13 mouse cellular contexts compared by ENCODE assay signal in genomic region chr11:101704081-101704480, GRCm38 (mm10). TPM values are rescaled to one million over a fixed set of nuclear protein-coding genes. Genes with fewer than 3 reads are reported as not detected.
A peak's percentile ranks its signal among the peaks of the same experiment; 100 is the strongest.
DNase-seq lines count a peak whose midpoint lies in the region; ATAC-seq and TF ChIP-seq lines count a peak whose summit lies in the region.
"Had no signal": no experiment of that assay in that cellular context is flagged by ENCODE, and none has a peak within 500 bp of the region (broad histone marks: within the 10 kb centered on the region; RNA-seq: fewer than 3 reads in every experiment).

No protein-coding gene starts in this region.

- no peaks in the 10 kb centered on the region for H3K79me2 ChIP-seq in liver, adult 2 months (ENCODE audit: control insufficient read depth, insufficient read depth, low read length)

- no peak for TF ChIP-seq POLR2A in liver, adult 2 months (IDR thresholded peaks at IDR 0.05; ENCODE audit: extremely low read depth, insufficient read depth, low read length)

- no peak for ATAC-seq in hindbrain, embryonic 14.5 days (ENCODE audit: low FRiP score)
- ATAC-seq in kidney, embryonic 15.5 days (replicated peaks; ENCODE audit: low FRiP score), result no peak
- no peak for ATAC-seq in neural tube, embryonic 13.5 days (ENCODE audit: low read depth)
- no peak for ATAC-seq in megakaryocyte, adult 5-6 weeks (ENCODE audit: poor library complexity, severe bottlenecking)
- ATAC-seq: CD4-positive, CD25-positive, alpha-beta regulatory T cell, adult 4 months had no signal

- no peaks in the 10 kb centered on the region for H3K9me3 ChIP-seq in hindbrain, embryonic 14.5 days (ENCODE audit: control insufficient read depth, low read length)
- H3K9me3 ChIP-seq in kidney, embryonic 15.5 days (replicated peaks), result no peaks in the 10 kb centered on the region
- H3K9me3 ChIP-seq in neural tube, embryonic 13.5 days, result no peaks in the 10 kb centered on the region
- H3K9me3 ChIP-seq: heart, embryonic 15.5 days; neural tube, embryonic 12.5 days had no signal

- WGBS in liver, adult 2 months, result 18% methylated on average over 5 of the region's 5 CpGs
- WGBS in hindbrain, embryonic 14.5 days, result 33% methylated on average over 5 of the region's 5 CpGs
- WGBS in kidney, embryonic 15.5 days, result 6% methylated on average over 5 of the region's 5 CpGs
- 10% methylated on average over 5 of the region's 5 CpGs for WGBS in neural tube, embryonic 13.5 days

- H3K9ac ChIP-seq in liver, adult 2 months (ENCODE audit: low read depth, low read length), result peak overlapping the region; percentile 3; the same call in 1 of the 2 replicates
- H3K9ac ChIP-seq in hindbrain, embryonic 14.5 days, result no peak overlapping the region
- H3K9ac ChIP-seq in kidney, embryonic 15.5 days, result peak overlapping the region; percentile 10; the same call in 1 of the 2 replicates
- 0 out of 2 replicates have a peak overlapping the region, but pooled peaks have one; percentile 4 for H3K9ac ChIP-seq in neural tube, embryonic 13.5 days
- H3K9ac ChIP-seq: heart, embryonic 15.5 days; neural tube, embryonic 12.5 days had no signal

- H3K4me3 ChIP-seq in liver, adult 2 months (ENCODE audit: insufficient read depth, low read depth, low read length), result no peak overlapping the region
- H3K4me3 ChIP-seq in hindbrain, embryonic 14.5 days (replicated peaks; ENCODE audit: low read length), result no peak overlapping the region
- H3K4me3 ChIP-seq in kidney, embryonic 15.5 days (replicated peaks), result no peak overlapping the region
- H3K4me3 ChIP-seq in neural tube, embryonic 13.5 days, result no peak overlapping the region
- H3K4me3 ChIP-seq: heart, embryonic 15.5 days; neural tube, embryonic 12.5 days had no signal

- no peak for TF ChIP-seq CTCF in liver, adult 2 months (IDR thresholded peaks at IDR 0.05; ENCODE audit: low read depth, low read length)

- H3K27me3 ChIP-seq in liver, adult 2 months (ENCODE audit: control insufficient read depth, insufficient read depth, low read length), result no peaks in the 10 kb centered on the region
- H3K27me3 ChIP-seq in hindbrain, embryonic 14.5 days (ENCODE audit: control insufficient read depth, insufficient read depth, low read length), result no peaks in the 10 kb centered on the region
- H3K27me3 ChIP-seq in kidney, embryonic 15.5 days, result 0 out of 2 replicates have a peak, but pooled peaks cover 4% of the 10 kb centered on the region
- H3K27me3 ChIP-seq in neural tube, embryonic 13.5 days, result no peaks in the 10 kb centered on the region
- H3K27me3 ChIP-seq: heart, embryonic 15.5 days; neural tube, embryonic 12.5 days had no signal

- peak; percentile 93 for DNase-seq in liver, adult 2 months (ENCODE audit: extremely low read depth, low read depth, low spot score)
- no peak for DNase-seq in liver
- no peak for DNase-seq in hindbrain, embryonic 14.5 days (ENCODE audit: low spot score)
- no peak for DNase-seq in frontal cortex, adult 2 months (ENCODE audit: extremely low spot score in 1 of 2, low spot score in 1 of 2)
- DNase-seq: cerebellum, postnatal 25 days; gastrocnemius, postnatal 10 days; thymus, postnatal 25 days had no signal

- no peaks in the 10 kb centered on the region for H3K36me3 ChIP-seq in liver, adult 2 months (ENCODE audit: control insufficient read depth, insufficient read depth, low read length)
- H3K36me3 ChIP-seq in hindbrain, embryonic 14.5 days (replicated peaks; ENCODE audit: control insufficient read depth, insufficient read depth), result no peaks in the 10 kb centered on the region
- no peaks in the 10 kb centered on the region for H3K36me3 ChIP-seq in kidney, embryonic 15.5 days
- no peaks in the 10 kb centered on the region for H3K36me3 ChIP-seq in neural tube, embryonic 13.5 days
- H3K36me3 ChIP-seq: heart, embryonic 15.5 days; neural tube, embryonic 12.5 days had no signal

- H3K4me2 ChIP-seq in hindbrain, embryonic 14.5 days (replicated peaks), result no peak overlapping the region
- H3K4me2 ChIP-seq in kidney, embryonic 15.5 days, result peak overlapping the region; percentile 27
- no peak overlapping the region for H3K4me2 ChIP-seq in neural tube, embryonic 13.5 days
- H3K4me2 ChIP-seq: heart, embryonic 15.5 days; neural tube, embryonic 12.5 days had no signal

- H3K27ac ChIP-seq in liver, adult 2 months (replicated peaks; ENCODE audit: insufficient read depth, low read depth, low read length), result peak overlapping the region; percentile 94
- H3K27ac ChIP-seq in hindbrain, embryonic 14.5 days, result peak overlapping the region; percentile 43; the same call in 1 of the 2 replicates
- H3K27ac ChIP-seq in kidney, embryonic 15.5 days, result peak overlapping the region; percentile 81
- H3K27ac ChIP-seq in neural tube, embryonic 13.5 days (replicated peaks), result peak overlapping the region; percentile 74
- H3K27ac ChIP-seq: heart, embryonic 15.5 days; neural tube, embryonic 12.5 days had no signal

- H3K4me1 ChIP-seq in liver, adult 2 months (ENCODE audit: control insufficient read depth, insufficient read depth, low read length), result peaks cover 48% of the 10 kb centered on the region
- H3K4me1 ChIP-seq in hindbrain, embryonic 14.5 days (replicated peaks; ENCODE audit: control insufficient read depth, insufficient read depth, low read length), result 0 out of 2 replicates have a peak, but pooled peaks cover 12% of the 10 kb centered on the region
- H3K4me1 ChIP-seq in kidney, embryonic 15.5 days, result peaks cover 28% of the 10 kb centered on the region
- peaks cover 32% of the 10 kb centered on the region for H3K4me1 ChIP-seq in neural tube, embryonic 13.5 days (replicated peaks)
- H3K4me1 ChIP-seq: heart, embryonic 15.5 days had no signal

RNA-seq across cellular contexts. Expression of gene Dhx8, which starts 28.6 kb away (rescaled TPM):
- total RNA-seq in liver, adult 2 months (2014; rRNA removed), result 7.7 and 10.5 TPM in 2 replicates
- 4.7 and 5.5 TPM in 2 replicates for polyA plus RNA-seq in liver, adult 2 months (2012; rRNA removed)
- 29.3 and 30.5 TPM in 2 replicates for polyA plus RNA-seq in hindbrain, embryonic 14.5 days (2014; fragmentation: Nextera tagmentation; extraction: Ambion mirVana)
- polyA plus RNA-seq in kidney, embryonic 15.5 days (2015; fragmentation: Nextera tagmentation; extraction: Ambion mirVana), result 32.3 and 36.1 TPM in 2 replicates
- 28.5 and 35.7 TPM in 2 replicates for polyA plus RNA-seq in neural tube, embryonic 13.5 days (2015; fragmentation: Nextera tagmentation; extraction: Ambion mirVana)
- total RNA-seq in megakaryocyte, adult 5-6 weeks (2015), result 18.5 and 18.8 TPM in 2 replicates
- total RNA-seq in megakaryocyte, adult 5-6 weeks (2017), result 36.9 and 39.1 TPM in 2 replicates
- polyA plus RNA-seq in frontal cortex, adult 2 months (2012; rRNA removed), result 23.3 and 23.8 TPM in 2 replicates

RNA-seq across cellular contexts. Expression of gene Arl4d, which starts 38.7 kb away (rescaled TPM):
- 55.4 and 87.9 TPM in 2 replicates for total RNA-seq in liver, adult 2 months (2014; rRNA removed)
- polyA plus RNA-seq in liver, adult 2 months (2012; rRNA removed), result 21.0 and 22.4 TPM in 2 replicates
- polyA plus RNA-seq in hindbrain, embryonic 14.5 days (2014; fragmentation: Nextera tagmentation; extraction: Ambion mirVana), result 5.6 and 5.9 TPM in 2 replicates
- polyA plus RNA-seq in kidney, embryonic 15.5 days (2015; fragmentation: Nextera tagmentation; extraction: Ambion mirVana), result 3.9 and 4.1 TPM in 2 replicates
- 18.1 and 19.8 TPM in 2 replicates for polyA plus RNA-seq in neural tube, embryonic 13.5 days (2015; fragmentation: Nextera tagmentation; extraction: Ambion mirVana)
- total RNA-seq in megakaryocyte, adult 5-6 weeks (2015), result 1.7 and 2.3 TPM in 2 replicates
- 1.0 and 2.1 TPM in 2 replicates for total RNA-seq in megakaryocyte, adult 5-6 weeks (2017)
- polyA plus RNA-seq in frontal cortex, adult 2 months (2012; rRNA removed), result 26.6 and 38.8 TPM in 2 replicates
- polyA plus RNA-seq: CD4-positive, CD25-positive, alpha-beta regulatory T cell, adult 4 months had no signal

Comparison
In these comparisons a context has a peak if more than half of its experiments do, and no peak if none do; other contexts are left out.
1. H3K27ac ChIP-seq: peak in every context shown above with its lines; median percentile 94 in liver, adult 2 months; 81 in kidney, embryonic 15.5 days; 74 in neural tube, embryonic 13.5 days; 43 in hindbrain, embryonic 14.5 days.